Mouse (Mus musculus) cerebellum, postnatal 4 days (tissue): ENCODE measurements at regions not wholly inside any gene's neighbourhood (a gene's known extent, or its start where the extent isn't known, plus 50 kb on each side); places are given as distances from the start of the nearest gene placed in this dataset.
"Not testable (repeated sequence)": the region's sequence is repeated elsewhere in the genome, so short reads cannot be mapped to it uniquely, and the experiment has no call there.

Experiments used
- DNase-seq, 2 experiments: peaks; one replicate each; pipeline ENCODE4 v3.0.0; 2022; ENCODE audit warnings: low spot score in 2 of 2, mixed read lengths in 1 of 2

- DNase-seq: no peak
Observed at GRCm38 (mm10) chr13:111860931-111861330, 52.1 kb upstream of the Map3k1 start.

- no peak for DNase-seq
Observed at GRCm38 (mm10) chr13:111862316-111862715, 53.5 kb upstream of the Map3k1 start.

DNA sequence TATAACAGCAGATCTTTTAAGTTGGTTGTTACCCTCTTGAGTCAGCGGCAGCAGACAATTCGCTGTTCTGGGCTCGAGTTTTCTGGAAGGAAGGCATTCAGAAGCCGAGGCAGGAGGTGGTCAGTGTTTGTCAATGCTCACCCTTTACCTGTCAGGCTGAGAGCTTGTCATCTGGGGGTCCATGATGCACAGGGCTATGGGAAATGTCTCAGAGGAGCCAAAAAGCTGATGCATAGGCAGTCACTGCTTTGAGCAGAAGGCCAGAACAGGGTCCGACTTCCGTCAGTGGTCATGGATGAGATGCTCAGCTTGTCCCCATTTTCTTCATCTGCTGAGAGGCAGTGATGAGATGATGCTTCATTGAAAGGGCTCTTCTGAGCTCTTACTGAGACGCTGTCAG, 57.2 kb upstream of the Map3k1 start:
- no peak for DNase-seq

DNA sequence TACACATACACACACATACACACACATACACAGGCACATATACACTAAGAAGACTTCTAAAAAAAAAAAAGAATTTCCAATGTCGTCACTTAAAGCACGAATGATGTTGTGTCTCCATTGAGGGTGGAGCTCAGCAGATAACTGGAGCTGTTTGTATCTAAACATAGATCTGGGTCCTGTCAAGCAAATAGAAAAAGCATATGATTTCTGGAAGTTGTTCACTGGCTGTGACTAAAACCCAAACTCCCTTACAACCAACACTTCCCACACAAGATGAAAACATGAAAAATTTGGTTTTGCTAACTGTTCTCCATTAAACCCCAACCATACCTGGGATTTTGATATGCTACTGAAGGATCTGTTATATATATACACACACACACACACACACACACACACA, 58.5 kb upstream of the Map3k1 start:
- DNase-seq: no peak

GRCm38 (mm10) chr13:111867763-111868725, 59.3 kb upstream of the Map3k1 start:
- peak in 1 of 2 experiments; percentile 37 for DNase-seq

DNA sequence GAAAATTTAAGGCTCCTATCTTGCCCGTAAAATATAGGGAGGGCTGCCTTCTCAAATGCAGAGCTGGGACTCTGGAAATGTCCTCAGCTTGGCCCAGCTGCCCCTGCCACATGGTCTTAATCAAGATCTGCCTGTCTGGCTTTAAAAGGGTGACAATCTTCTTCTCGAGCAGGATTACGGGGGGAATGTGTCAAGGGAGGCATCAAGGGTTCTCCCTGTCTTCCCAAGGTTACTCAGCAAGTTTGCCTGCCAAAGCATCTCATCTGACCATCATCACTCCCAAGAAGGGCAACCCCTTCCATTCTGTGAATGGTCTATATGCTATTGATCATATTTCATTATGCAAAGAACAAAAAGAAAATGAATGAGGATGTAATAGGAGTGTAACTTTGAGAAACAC, 60.2 kb upstream of the Map3k1 start:
- no peak for DNase-seq

- no peak for DNase-seq
Observed at GRCm38 (mm10) chr13:111869771-111870437, 61.1 kb upstream of the Map3k1 start.

GRCm38 (mm10) chr13:111870505-111870904, 61.7 kb upstream of the Map3k1 start:
- DNase-seq: no peak

DNA sequence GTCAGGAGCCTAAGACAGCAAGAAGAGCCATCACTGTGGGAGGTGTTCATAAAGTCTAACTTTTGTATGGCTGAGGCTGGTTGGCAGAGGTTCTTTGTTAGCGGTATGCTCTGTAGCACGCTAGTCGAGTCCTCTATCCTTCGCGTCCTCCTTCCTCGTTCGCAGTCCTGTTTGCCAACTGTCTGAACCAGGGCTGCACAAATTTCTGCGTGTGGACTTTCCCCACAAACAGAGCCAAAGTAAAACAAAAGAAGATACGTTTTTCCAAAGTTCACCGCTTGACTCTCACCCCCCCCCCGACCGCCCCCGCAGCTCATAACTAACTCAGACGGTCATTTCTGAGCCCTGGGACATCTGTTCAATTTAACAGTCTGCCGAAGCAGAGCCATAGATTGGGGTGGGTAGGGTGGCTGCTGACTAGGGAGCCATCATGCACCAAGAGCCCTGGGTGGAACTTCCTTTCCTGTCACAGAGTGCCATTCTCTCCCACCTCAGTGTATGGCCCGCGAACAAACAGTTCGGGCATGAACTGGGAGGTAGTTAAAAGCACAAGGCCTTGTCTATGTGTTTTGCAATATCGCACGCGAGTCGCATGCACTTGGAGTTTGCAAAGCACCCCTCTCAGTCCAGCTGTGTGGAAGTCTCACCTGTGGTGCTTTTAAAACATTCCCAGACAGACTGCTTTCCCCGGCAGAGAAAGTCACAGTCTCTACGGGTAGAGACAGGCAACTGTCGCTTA, 63.0 kb upstream of the Map3k1 start:
- no peak for DNase-seq

DNA sequence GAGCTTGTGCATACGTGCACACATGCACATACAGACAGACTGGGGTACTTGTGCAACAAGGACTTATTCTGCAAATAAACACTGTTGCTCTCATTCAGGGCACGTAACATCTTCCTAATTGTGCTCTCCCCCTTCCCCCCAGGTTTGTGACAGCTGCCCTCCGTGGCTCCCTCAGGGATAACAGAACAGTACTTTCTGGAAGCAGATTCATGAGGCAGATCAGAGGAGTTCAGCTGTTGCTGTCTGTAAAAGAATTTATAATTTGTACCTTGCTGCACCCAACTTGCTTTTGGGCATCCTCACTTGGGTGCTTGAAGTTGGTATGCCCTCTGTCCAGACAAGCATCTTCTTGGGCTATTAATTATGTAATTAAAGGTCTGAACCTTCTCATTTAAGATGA, 65.5 kb upstream of the Map3k1 start:
- DNase-seq: no peak

- DNase-seq: no peak
Observed at GRCm38 (mm10) chr13:111876404-111876803, 67.6 kb upstream of the Map3k1 start.

GRCm38 (mm10) chr13:111876847-111877246, 68.1 kb upstream of the Map3k1 start:
- DNase-seq: no peak

DNA sequence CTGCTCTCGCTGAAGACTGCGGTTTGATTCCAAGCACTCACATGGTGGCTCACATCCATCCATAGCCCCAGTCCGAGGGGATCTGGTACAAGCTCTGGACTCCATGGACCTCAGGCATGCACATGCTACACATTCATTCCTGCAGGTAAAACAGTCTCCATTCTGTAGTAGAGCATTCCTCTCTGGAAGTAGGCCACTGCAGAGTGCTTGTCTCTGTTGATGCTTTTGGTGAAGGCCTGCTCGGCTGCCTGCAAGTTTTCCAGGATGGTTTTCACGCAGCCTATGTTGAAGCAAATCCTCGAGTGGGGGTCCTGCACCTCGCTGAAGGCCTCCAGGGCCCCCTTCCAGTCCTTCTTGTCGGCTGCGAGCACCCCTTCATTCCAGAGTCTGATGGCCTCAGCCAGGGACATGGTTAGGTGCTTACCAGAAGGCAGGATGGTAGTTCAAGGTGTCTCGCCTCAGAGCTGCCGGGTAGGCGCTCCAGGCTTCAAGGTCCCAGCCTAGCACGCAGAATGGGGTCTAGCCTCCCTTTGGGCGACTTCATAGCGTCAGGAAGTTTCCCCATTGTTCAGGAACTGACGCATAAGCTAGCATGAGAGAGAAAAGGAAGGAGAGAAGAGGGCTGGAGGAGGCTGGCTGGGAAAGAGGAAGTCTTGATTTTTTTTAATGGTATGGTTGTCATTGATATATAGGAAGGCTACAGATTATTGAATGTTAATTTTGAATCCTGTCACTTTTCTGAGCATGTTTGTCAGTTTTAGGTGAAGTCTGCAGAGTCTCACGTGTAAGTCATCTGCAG, 75.2 kb upstream of the Map3k1 start:
- DNase-seq: not testable (repeated sequence)

- DNase-seq: no peak
Observed at GRCm38 (mm10) chr13:111890792-111891191, 82.0 kb upstream of the Map3k1 start.

GRCm38 (mm10) chr13:111892141-111892540, 83.3 kb upstream of the Map3k1 start:
- no peak for DNase-seq

GRCm38 (mm10) chr13:111893221-111893713, 84.5 kb upstream of the Map3k1 start:
- DNase-seq: no peak

- no peak for DNase-seq
Observed at GRCm38 (mm10) chr13:111894804-111895478, 86.1 kb upstream of the Map3k1 start.

DNA sequence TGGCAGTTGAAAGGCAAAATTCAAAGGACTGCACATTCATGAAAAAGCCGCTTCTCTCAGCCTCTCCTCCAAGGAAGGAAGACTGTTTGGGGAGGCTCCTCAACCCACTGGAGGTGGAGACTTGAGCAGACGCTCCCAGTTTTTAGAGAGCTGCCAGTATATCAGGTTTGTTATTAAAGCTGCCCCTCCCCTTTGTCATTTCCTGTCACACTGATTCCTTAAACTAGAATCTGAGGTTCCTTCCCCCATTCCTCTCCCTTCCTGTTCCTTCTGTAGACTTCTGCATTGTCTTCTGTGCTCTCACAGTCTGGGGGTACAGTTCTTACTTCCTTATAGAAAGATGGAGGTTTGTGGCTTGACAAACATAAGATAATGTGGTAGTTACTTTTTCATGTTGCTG, 87.5 kb upstream of the Map3k1 start:
- DNase-seq: no peak

DNA sequence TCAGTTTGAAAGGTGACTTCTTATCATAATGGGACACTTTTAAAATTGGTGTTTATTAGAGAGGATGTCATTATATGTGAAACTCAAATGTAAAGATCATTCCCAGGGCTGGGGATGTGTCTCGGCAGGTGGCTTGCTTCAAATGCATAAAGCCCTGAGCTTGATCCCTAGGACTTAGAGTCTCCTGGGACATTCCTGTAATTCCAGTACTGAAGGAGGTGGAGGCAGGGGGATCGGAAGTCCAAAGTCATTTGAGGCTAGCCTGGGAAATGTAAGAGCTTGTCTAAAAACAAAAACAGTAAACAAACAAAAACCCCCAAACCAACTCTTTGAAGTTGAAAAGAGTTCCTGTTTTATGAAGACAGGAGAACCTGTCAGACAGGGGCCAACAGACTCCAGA, 94.6 kb upstream of the Map3k1 start:
- DNase-seq: no peak

DNA sequence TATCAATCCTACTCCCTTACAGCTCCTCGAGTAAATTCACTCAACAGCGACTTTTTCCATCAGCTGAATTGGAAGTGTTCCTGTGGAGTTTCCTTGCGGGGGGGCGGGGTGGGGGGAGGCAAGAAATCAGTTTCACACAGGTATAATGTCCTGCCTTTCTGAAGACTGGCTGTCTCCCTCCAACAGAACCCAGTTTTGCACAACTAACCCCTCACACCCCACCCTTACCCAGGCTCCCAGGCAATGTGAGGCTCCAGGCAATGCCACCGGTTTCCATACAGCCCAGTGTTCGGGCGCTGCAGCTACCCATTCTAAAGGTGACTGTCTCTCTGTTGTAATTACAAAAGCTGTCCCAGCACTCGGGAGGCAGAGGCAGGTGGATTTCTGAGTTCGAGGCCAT, 95.1 kb upstream of the Map3k1 start:
- DNase-seq: no peak
